Mouse (Mus musculus): ENCODE measurements at regions not wholly inside any gene's neighbourhood (a gene's known extent, or its start where the extent isn't known, plus 50 kb on each side); places are given as distances from the start of the nearest gene placed in this dataset.

DNA sequence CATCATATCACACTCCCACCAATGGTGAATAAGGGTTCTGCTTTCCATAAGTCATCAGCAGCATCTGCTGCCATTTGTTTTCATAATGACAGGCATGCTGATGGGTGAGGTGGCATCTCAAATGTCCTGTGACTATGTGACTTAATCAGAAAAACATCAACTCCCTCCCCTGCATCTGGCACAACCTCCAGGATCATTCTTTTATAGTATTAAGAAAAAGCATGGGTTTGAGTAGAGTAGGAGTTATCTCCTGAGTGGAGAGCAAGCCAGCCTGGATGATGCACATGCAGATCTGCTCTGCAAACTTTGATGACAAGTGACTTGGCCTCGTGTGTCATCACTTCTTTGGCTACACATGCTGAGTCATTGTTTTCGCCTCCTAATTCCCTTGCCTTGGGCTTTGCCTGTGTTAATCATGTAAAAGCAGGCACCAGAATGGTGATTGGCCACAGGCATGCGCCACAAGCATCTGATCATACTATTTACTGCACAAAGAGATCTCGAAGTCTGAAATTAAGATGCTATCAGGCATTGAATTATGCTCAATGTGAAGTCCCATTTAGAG, 335.9 kb downstream of the Rnf144a start:
- intact Hi-C loops (cut with DNase I): loop anchor here (10.0 kb wide), 3 partner anchors 214 to 1054 kb away; partner anchors contain the start of gene Id2
- DNase-seq: no peak

DNA sequence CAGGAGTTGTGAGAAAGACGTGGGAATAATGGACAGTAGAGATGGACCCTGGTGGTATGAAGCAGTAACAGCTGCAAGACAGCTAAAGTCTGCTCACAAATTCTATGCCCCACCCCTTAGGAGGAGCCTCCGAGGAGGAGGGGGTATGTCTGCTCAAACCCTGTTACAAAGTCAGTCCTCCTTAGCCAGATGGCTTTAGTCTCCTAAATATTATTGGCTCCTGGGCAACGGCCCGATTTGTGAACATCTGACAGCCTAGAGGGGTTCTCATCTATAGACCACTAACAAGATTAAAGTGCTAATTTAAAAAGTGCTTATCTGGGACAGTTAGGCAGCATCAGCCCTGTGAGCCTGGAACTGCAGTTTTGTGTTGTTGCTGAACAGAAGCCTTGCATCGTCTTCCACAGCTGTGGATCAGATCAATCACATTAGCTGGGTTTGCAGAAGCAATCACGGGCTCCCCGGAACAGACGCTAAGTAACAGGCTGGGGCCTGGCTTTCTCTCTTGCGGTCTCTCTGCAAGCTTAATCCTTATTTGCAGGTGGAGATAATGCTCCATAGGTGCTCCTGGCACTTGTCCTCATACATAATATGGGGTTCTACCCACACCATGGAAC, 339.3 kb downstream of the Rnf144a start:
- no peak for DNase-seq
- intact Hi-C loops (cut with DNase I): loop anchor here (10.0 kb wide), 3 partner anchors 211 to 1051 kb away; partner anchors contain the start of gene Id2

DNA sequence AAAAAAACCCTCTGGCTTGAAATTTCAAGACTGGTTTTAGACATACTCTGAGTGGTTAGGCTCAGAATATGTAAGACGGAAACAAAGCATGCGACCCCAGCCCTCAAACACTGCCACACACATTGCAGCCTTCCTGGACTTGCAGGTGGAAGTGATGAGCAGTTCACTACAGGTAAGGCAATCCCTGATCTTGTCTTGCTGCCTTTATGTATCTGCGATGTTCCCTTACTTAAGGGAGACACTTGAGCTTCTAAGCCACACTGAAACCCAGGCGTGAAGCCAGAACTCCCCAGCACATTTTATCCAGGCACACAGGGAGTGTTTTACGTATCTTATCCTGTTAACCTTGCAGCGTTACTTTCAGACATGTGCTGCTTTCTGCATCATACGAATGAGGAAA, 342.9 kb downstream of the Rnf144a start:
- no peak for DNase-seq
- intact Hi-C loops (cut with DNase I): loop anchor here (10.0 kb wide), 3 partner anchors 207 to 1047 kb away; partner anchors contain the start of gene Id2

DNA sequence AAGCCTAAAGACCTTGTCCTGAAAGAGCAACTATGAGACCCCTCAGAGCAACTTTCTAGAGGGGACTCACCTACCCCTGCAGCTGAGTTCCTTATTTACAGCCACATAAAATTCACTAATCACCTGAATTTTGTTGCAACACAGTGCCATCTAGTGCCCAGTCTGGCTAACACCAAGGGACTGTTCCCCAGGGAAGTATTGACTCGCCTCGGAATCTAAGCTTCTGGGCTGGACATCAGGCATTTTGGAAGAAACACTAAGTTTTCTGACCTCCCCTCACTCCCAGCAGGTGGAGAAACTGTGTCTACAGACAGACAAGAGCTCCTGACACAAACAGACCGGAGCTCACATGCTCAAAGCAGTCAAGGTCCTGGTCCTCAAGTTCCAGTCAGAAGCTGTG, 343.4 kb downstream of the Rnf144a start:
- peak; percentile 22 to 23 for DNase-seq
- intact Hi-C loops (cut with DNase I): loop anchor here (10.0 kb wide), 3 partner anchors 207 to 1047 kb away; partner anchors contain the start of gene Id2

DNA sequence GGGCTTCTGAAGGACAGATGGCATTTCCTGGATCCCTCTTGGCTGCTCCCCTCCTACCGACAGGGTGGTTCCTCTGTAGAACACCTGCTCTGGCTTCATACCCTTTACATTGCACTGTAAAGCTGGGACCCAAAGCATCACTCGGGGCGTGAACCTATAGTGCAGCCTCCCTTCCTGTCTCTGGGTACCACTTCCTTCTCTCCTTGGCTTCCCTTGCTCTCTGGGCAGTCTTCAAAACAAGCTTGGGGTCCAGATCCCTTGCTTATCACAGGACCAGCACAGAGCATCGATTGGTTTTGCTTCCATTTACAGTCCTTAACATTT, 346.4 kb downstream of the Rnf144a start:
- no peak for DNase-seq
- intact Hi-C loops (cut with DNase I): no loop called here

DNA sequence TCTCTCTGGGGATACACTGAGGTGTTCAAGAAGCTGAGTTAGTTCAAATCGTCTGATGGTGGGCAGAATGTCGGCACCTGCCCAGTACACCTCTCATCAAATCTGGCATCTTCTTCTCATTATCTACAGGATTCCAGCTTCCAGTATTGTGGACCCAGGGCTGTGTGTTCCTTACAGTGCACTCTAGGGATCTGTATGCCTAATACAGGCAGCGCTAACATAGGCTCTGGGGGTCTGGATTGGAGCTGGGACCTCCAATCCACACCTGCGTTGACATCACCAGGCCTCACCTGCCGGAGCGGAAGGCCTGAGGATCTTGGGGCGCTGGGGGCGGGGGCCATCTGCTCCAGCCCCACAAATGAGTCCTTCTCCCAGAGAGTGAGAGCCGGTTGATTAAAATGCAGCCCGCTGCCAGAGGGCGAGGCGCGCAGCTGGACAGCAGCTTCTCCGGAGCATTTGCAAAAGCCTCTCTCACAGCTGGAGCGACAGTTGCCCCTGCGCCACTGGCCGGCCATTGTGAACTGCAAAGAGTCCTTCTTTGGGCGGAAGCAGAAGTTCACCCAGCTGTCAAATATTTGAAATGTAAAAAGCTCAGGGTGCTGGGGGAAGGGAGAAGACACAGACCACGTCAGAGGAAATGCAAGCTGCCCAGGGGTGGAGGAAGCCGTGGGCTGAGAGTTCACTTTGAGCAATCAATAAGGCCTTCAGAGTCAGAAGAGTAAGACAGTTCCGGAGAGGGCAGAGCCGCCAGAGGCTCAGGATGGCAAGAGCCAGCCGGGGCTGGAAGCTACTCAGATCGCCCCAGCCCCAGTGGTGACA, 347.0 kb downstream of the Rnf144a start:
- intact Hi-C loops (cut with DNase I): no loop called here
- peak in 1 of 2 experiments; percentile 13 for DNase-seq

DNA sequence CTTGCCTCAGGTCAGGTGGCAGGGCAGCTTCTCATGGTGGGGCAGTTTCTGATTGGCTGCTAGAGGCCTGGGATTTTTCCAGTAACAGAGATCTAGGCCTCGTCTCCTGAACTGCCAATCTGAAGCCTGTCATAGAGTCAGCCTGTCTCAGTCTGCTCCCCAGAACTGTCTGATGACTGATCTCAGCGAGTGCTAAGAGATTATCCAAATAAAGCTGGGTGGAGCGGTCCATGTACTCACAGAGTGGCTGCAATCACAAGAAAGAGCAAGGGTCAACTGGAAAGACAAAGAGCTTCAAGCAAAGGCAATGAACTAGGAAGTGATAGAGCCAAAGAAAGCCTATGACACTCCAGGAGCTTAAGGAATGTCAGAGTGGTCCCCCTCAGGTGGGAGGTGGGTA, 354.7 kb downstream of the Rnf144a start:
- intact Hi-C loops (cut with DNase I): no loop called here
- no peak for DNase-seq

DNA sequence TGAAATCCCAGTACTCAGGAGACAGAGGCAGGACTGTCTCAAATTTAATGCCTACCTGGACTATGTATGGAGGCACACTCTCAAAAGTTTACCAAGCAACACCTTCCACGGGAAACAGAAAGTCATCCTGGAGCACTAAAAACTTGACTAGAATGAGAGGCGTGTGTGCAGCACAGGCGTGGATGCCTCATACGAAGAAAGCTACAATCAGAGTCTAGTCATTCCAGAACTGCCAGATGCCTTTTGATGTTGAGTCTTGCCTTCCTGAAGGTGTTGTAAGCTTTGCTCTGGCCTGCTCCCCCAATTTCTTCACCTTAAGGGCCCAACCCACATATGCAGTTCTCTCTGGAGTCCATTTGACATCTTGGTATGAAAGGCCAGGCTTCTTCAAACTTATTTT, 356.0 kb downstream of the Rnf144a start:
- intact Hi-C loops (cut with DNase I): no loop called here
- no peak for DNase-seq

DNA sequence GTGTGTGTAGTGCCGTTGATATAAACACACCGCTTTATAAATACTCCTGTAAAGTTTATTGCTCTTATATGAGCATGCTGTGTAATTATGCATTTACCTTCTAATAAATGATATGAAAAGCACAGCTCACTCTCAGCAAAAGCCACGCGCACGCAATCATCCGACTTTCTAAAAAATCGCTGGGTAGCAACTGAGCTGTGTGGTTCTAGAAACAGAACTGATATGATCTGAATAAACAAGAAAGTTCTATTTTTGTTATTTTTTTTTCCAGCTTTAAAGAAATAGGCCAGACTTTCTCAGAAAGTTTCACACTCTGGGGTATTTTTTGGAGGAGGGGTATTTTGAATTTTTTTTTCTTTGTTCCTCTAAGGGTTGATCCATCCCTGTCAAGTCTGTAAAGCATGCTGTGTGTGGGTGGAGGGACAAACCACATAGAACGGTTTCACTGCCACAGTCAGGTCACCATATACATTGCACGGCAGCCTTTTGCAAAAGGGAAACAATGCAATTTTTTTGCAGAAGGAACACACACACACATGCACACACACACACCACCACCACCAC, 357.5 kb downstream of the Rnf144a start:
- intact Hi-C loops (cut with DNase I): no loop called here
- no peak for DNase-seq

DNA sequence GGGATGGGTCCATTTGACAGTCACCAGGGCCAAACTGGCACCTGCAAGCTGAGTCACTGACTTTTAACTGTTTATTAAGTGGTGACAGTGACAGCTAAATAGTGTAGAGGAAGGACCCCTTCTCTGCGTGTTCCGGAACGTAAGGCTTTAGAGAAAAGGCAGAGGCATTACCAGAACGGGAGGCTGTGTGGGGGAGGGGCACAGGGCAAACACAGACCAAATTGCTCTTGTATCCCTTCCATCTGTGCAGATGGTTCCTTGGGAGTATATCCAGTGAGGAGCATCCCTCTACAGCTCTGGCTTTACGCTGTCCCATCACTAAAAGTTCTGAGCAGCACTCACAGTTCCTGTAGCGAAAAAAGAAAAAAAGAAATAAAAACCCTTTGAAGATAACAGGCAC, 368.1 kb downstream of the Rnf144a start:
- intact Hi-C loops (cut with DNase I): no loop called here
- DNase-seq: no peak

DNA sequence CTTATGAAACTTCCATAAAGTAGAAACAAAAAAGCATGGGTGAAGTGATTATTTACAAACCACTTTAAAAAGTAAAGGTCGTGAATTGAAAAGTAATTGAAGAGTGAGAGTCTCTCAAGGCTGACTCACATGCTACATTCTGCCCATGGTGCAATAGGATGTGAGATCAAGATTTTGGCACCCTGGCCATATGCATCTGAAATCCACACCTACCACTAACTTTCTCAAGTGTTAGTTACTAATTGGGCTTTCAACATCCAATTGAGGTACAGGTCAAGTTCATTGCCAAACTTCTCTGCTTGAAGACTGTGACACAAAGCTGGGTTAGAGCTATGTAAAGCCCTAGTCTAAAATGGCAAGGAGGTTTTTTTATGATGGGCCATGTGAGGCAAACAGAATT, 369.7 kb downstream of the Rnf144a start:
- no peak for DNase-seq
- intact Hi-C loops (cut with DNase I): no loop called here

DNA sequence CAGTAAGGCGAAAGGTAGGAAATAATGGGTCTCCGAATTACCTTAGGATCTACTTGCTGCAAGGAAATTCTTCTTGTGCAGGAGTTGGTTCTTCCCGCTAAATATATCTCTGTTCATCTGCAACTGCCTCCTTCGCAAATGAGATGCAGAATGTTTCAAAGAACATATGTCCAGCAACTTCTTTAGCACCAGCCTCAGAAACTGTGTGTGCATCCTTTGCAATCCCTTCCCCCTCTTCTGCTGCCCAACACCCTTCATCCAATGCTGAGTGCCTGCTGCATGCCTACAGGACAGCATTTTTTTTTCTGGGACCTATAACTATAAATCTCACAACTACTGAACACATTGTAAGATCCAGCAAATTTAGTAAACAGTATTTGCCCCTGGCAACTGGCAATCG, 402.1 kb downstream of the Rnf144a start:
- no peak for DNase-seq
- intact Hi-C loops (cut with DNase I): no loop called here

DNA sequence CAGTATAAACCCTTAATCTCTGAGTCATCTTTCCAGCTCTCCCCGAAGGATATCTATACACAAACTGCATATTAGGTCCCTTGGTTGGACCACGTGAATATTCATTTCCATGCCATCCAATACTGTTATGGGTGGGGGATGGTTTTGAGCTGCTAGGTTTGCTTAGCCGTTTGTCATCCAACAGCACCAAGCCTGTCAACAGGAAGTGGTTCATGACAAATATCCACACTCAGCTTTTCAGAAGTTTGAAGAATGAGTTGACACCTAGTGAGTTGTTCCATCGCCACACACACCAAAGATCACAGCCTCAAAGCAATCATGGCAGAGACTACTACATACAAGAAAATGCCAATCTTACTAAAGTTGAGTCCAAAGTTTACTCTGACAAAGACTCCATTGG, 421.0 kb downstream of the Rnf144a start:
- intact Hi-C loops (cut with DNase I): no loop called here
- DNase-seq: no peak

DNA sequence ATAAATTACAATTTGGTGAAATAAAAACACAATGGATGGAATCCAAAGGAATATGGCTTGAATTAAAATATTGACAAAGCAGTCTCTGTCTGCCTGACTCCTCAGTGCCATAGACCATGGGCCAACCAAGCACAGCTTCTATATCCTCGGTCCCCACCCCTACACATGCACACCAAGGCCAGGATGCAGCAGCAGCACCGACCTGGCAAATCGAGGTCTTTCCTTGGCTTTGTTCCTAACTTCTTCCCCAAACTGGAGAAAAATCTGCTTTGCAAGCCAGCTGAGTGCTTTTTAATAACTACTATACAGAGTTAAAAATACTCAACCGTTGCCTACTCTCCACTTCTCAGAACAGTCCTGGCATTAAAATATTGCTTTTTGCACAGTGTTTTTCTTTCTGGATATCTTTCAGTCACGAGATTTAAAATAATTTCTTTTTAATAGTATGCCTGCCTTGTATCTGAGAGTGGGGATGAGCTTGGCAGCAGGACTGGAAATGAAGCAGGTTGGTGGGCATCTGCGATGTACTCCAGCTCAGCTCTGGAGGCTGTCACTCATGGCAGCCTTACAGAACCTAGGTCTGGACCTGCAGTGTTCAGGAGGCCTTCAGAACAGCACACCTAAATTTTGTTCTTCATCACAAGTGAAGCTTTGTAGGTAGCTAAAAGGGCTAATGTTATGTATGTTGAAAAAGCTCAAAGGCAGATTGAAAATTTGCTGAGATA, 423.1 kb downstream of the Rnf144a start:
- no peak for DNase-seq
- intact Hi-C loops (cut with DNase I): no loop called here

DNA sequence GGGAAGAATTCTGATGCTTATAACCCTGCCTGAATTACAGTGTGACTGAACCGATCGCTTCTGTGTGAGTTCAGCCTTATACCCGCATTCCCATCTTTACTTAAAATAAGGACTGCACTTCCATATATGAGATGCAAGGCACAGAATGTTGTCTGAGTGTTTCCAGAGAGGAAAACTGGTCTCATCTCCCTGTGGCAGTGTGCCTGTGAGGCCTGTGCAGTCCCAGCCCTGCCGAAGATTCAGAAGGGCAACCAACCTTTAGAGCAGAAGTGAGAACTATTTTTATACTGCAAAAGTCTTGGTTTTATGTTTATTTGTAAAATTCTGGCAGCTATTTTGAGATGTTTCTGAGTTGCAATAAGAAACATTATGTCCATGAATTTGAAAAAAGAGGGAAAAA, 432.5 kb downstream of the Rnf144a start:
- DNase-seq: no peak
- intact Hi-C loops (cut with DNase I): no loop called here

DNA sequence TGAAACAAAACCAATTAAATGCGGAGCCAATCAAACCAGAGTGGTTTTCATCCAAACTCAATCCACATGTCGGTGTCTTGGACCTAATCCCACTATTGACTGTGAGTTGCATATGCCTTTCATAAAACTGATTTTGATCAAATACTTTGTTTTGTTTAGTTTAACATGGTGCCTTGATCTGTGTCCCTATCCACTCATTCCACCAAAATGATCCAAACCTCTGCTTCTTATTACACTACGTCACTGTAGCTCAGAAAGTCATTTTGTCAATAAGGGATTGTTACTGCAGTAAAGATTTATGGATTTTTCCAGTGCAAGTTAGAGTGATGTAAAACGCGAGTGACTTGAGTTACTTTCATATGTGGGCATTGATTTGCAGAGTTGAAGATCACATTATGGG, 436.7 kb downstream of the Rnf144a start:
- intact Hi-C loops (cut with DNase I): no loop called here

DNA sequence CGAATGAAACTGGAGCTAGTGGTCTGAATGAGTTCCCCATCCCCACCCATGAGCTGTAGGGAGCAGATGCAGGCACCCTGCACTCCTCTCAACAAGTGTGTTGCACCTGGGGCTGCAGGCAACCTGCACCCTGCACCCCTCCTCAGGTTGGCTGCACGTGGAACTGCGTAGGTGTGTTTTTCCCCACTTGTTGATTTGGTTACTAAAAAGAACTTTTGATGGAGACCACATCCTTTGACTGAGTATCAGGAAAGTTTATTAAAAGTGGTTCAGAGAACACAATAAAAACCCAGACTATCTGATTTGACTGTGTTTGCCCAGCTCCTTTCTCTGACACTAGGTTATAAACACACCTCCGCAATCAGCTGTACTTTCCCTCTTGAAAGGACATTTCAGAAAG, 456.5 kb downstream of the Rnf144a start:
- intact Hi-C loops (cut with DNase I): no loop called here
- DNase-seq: no peak

More for the DNA sequence above, 436.7 kb downstream of the Rnf144a start:
- DNase-seq: no peak

DNA sequence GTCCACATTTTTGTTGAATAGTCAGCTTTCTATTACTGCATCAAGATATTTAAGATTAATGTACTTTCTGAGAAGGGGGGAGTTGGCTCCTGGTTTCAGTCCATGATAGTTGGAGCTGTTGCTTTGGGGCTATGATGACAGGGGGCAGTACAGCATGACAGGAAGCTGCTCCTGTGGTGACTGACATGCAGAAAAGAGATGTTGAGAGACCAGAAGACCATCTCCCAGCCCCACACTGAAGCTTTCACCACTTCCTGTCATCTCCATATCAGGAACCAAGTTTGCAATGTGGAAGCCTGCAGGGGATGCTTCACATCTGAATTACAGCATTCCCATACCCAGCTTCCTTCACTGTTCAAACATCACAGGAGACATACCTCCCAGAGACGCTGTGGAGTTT, 457.5 kb downstream of the Rnf144a start:
- no peak for DNase-seq

DNA sequence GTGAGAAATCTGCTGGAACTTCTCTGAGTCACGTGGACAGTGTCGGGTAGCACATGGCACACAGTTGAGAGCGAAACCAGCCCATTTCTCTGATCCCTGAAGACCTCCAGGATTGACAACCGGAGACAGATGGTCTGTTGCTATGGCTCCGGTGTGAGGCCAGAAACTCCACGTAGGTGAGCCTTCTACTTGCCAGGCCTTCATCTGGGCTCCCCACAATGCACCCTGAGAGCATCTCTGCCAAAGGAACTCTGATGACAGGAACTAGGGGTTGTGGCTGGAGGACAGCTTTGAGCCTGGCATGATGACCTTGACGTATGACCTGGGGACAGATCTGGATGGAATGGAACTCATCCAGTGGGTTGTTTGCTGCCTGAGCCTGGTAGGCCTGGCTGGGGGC, 467.9 kb downstream of the Rnf144a start:
- intact Hi-C loops (cut with DNase I): no loop called here
- DNase-seq: no peak

More for the DNA sequence above, 457.5 kb downstream of the Rnf144a start:
- intact Hi-C loops (cut with DNase I): no loop called here

DNA sequence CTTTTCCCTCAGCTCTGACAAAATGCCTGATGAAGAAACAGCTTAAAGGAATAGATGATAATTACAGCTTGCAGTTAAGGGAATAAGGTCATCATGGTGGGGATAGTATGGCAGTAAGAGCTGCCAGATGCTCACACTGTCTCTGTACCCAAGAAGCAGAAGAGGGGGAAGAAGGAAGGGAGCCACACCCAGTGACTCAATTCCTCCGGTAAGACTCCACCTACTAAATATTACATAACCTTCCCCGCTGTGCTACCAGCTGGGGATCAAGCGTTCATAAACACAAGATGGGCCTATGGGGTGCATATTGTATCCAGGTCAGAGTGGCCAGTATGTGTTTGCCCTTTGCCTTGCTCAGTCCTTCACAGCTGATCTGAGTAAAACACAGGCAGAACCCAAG, 468.9 kb downstream of the Rnf144a start:
- intact Hi-C loops (cut with DNase I): no loop called here
- DNase-seq: no peak

DNA sequence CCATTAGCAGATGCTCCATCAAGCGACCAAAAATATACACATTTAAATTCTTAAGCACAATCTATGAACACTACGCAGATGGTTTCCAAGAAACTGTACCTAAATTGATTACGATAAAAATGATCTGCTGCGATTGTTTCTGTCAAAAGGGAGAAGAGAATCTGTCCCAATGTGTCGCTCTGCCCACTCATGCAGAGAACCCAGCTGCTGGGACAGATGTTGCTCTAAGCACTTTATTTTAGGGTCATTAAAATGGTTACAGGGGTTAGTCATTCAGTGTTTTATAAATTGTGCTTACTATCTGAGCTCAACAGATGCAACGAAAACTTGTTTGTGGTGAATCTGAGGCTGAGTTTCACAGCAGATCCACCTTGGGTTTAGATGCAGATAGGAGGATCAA, 476.2 kb downstream of the Rnf144a start:
- intact Hi-C loops (cut with DNase I): no loop called here

More for the DNA sequence above, 476.2 kb downstream of the Rnf144a start:
- DNase-seq: no peak
